Mouse (Mus musculus): ENCODE results near the gene Phf13.
A peak's percentile ranks its signal among the peaks of the same experiment; 100 is the strongest.

GRCm38 (mm10) chr4:151980699-151981098 is 15.4 kb downstream of the Phf13 start:
- TF ChIP-seq CTCF (IDR thresholded peaks at IDR 0.05; ENCODE audit: borderline replicate concordance, extremely low read depth, insufficient read depth, insufficient read length) (peak; percentile 10; the same call in 1 of the 2 replicates), POLR2A (IDR thresholded peaks at IDR 0.05; ENCODE audit: borderline replicate concordance, extremely low read depth, insufficient read depth, insufficient read length, poor library complexity, severe bottlenecking) (no peak)
